Mouse (Mus musculus) liver, embryonic 14.5 days (tissue): ENCODE measurements around the gene U2af1l4. TPM values are rescaled to one million over a fixed set of nuclear protein-coding genes. Genes with fewer than 3 reads are reported as not detected.

Experiments
- ATAC-seq: fragments of 200-750 bp; cut with Nextera tagmentation; 2 replicates; pipeline ENCODE4 v1.8.0; 2017; ENCODE audit warnings: moderate number of reproducible peaks, mild to moderate bottlenecking, moderate library complexity; ENCODE audit not compliant: insufficient read depth
- DNase-seq, 3 experiments: peaks; one replicate each; pipeline ENCODE4 v3.0.0-alpha.2; 2012 to 2013; ENCODE audit warnings: low read depth in 3 of 3, low spot score in 3 of 3
- H3K27ac ChIP-seq: fragments of 300-500 bp; sonication (generic); 2 replicates; pipeline ENCODE4 v1.5.1; 2014; ENCODE audit warnings: moderate library complexity, mild to moderate bottlenecking, control low read depth, inconsistent platforms
- H3K27me3 ChIP-seq: fragments of 300-500 bp; sonication (generic); 2 replicates; pipeline ENCODE4 v1.6.1; 2014; ENCODE audit warnings: mild to moderate bottlenecking, low read length, moderate library complexity; ENCODE audit not compliant: control insufficient read depth, insufficient read depth
- H3K36me3 ChIP-seq: fragments of 300-500 bp; sonication (generic); replicated peaks from 2 replicates; pipeline ENCODE4 v1.6.1; 2014; ENCODE audit warnings: low read depth; ENCODE audit not compliant: control insufficient read depth, insufficient read depth
- H3K4me1 ChIP-seq, 2 experiments: fragments of 200-500 bp in 1 of 2; fragments of 300-500 bp in 1 of 2; sonication (generic) in 1 of 2; replicated peaks; 2 replicates each; pipeline ENCODE4 v1.6.1; 2012 to 2014; ENCODE audit warnings: antibody characterized with exemption in 1 of 2, inconsistent platforms in 1 of 2, low read length in 1 of 2; ENCODE audit not compliant: control insufficient read depth in 2 of 2, insufficient read depth in 2 of 2
- H3K4me2 ChIP-seq: fragments of 300-500 bp; sonication (generic); 2 replicates; pipeline ENCODE4 v1.6.1; 2014; ENCODE audit warnings: low read depth, mild to moderate bottlenecking, control low read depth, moderate library complexity
- H3K4me3 ChIP-seq, 2 experiments: fragments of 200-500 bp in 1 of 2; fragments of 300-500 bp in 1 of 2; sonication (generic) in 1 of 2; 2 replicates each; pipeline ENCODE4 v1.5.1; 2012 to 2014; ENCODE audit warnings: low read depth in 2 of 2, low read length in 2 of 2, mild to moderate bottlenecking in 2 of 2, control low read depth in 1 of 2, inconsistent platforms in 1 of 2, moderate library complexity in 1 of 2; ENCODE audit not compliant: insufficient read depth in 1 of 2
- H3K9ac ChIP-seq: fragments of 300-500 bp; sonication (generic); replicated peaks from 2 replicates; pipeline ENCODE4 v1.6.1; 2014; ENCODE audit warnings: mild to moderate bottlenecking, control low read depth, moderate library complexity
- H3K9me3 ChIP-seq: fragments of 300-500 bp; sonication (generic); 2 replicates; pipeline ENCODE4 v1.6.1; 2016; ENCODE audit warnings: low read length, mixed read lengths; ENCODE audit not compliant: control insufficient read depth
- CTCF ChIP-seq: IDR thresholded peaks from 2 replicates; pipeline ENCODE4 v1.5.1; 2016; ENCODE audit warnings: antibody characterized with exemption, low read depth, control low read depth
- EP300 ChIP-seq: IDR thresholded peaks from 2 replicates; pipeline ENCODE4 v1.6.1; 2016; ENCODE audit warnings: antibody characterized with exemption, low read depth
- WGBS: fragments of 180-500 bp; shearing (Covaris S2); extraction: QIAGEN DNeasy Blood & Tissue Kit; methylation state at CpG from one replicate; pipeline ENCODE4 v1.1.7; 2014; ENCODE audit not compliant: insufficient replicate concordance; 5-methylcytosine and 5-hydroxymethylcytosine counted together
- microRNA-seq: library from miRNA; unstranded; fragments of <30 nt; microRNA quantifications from one replicate; pipeline ENCODE4, GENCODE M21; 2016
- polyA plus RNA-seq, 2 experiments: library from polyadenylated mRNA; depleted of rRNA in 1 of 2; stranded (reverse) in 1 of 2; unstranded in 1 of 2; fragments of >200 nt; fragmentation: Nextera tagmentation in 1 of 2; extraction: Ambion mirVana in 1 of 2; gene quantifications; 2 replicates each; pipeline versions ENCODE4 v1.2.1 to v1.2.3; 2012 to 2014

Gene U2af1l4
- polyA plus RNA-seq, 2 experiments = 28.1 to 40.7 TPM

DNA sequence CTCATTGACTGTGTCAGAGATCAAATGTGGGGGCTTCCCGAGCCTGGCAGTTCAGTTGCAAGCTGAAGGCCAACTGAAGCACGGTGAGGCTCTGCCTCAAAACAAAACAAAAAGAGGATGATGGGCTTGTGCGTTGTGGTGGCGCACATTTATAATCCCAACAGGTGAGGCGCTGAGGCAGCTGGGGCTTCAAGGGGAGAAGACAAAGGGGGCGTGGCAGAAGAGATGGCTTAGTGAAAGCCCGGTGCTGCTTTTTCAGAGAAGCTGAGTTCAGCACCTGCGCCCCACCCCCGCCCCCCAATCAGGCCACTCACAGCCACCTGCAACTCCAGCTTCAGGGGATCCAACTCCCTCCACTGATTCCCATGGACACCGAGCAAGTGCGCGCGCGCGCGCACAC is 45.4 kb downstream of the U2af1l4 start:
- Histone ChIP-seq H3K9me3 (no peaks in the 10 kb centered on the region), H3K4me1 (no peaks in the 10 kb centered on the region), H3K9ac (no peak overlapping the region), H3K36me3 (no peaks in the 10 kb centered on the region), H3K4me3 (no peak overlapping the region), H3K4me2 (no peak overlapping the region), H3K27me3 (no peaks in the 10 kb centered on the region), H3K27ac (no peak overlapping the region)
- WGBS = 53% methylated on average over 16 of the region's 16 CpGs
- ATAC-seq (no peak), DNase-seq (no peak)
- TF ChIP-seq EP300 (no peak), CTCF (no peak)

DNA sequence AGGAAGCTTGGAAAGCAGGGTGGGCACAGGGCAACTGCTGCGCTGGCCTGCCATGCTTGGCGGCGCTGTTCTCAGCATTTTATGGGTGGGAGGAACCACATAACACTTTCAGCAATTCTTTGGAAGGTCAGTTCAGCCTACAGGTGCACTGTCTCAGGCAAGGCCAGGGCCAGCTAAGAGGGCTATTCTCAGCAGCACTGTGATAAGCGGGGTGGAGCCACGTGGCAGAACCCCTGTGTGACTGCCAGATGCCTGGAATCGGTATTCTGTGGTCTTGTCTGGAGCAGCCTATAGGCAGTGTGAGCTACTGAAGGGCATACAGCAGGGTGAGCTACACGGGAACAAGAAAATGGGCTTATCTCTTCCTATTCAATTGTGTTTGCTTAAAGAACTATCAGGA is 46.9 kb downstream of the U2af1l4 start:
- H3K9ac ChIP-seq = no peak overlapping the region
- H3K4me2 ChIP-seq = no peak overlapping the region
- no peaks in the 10 kb centered on the region for H3K36me3 ChIP-seq
- H3K9me3 ChIP-seq = no peaks in the 10 kb centered on the region
- no peak for TF ChIP-seq EP300
- no peak for TF ChIP-seq CTCF
- DNase-seq (no peak), ATAC-seq (no peak)
- no peak overlapping the region for H3K27ac ChIP-seq
- no peaks in the 10 kb centered on the region for H3K27me3 ChIP-seq
- 33% methylated on average over 7 of the region's 7 CpGs for WGBS
- H3K4me1 ChIP-seq = no peaks in the 10 kb centered on the region
- H3K4me3 ChIP-seq = no peak overlapping the region

DNA sequence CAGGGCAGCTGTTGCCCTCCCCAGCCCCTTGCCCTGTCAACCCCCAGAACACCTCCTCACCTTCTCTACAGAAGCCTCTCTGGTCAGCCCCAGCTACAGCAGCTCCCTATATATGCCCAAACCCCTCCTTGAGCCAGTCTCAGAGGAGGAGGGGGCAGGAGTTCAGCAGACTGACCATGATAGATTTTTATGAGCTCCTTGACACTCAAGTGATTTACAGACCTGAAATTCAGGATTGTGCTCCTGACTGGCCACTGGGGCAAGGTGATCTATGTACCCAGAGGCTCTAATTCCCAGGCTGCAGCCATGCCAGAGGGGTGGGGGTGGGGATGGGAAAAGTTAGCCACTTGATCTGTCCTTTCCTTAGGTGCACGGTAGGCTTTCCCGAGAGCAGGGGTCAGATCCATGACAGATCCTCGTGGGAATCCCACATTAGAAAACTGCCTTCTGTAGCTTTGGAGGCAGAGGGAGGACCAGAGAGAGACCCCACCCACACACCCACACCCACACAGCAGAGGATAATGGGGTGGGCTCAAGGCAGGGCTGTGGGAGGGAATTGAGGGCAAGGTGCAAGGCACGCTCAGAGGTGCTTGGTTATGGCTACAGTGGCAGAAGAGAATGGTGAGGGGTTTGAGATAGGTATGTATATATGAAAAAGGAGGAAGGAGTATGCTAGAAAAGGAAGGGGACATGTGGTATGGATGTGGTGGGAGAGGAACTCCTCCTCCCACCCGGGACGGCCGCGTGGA is 49.7 kb downstream of the U2af1l4 start, which contains the start of gene Upk1a:
Upk1a (minus strand) TSS at position 194 of the 749 bp plus-strand sequence.
- Histone ChIP-seq H3K4me2 (no peak within 1 kb of the TSS), H3K9me3 (no peaks in the 10 kb centered on the region), H3K36me3 (peaks cover 6% of the 10 kb centered on the region; the same call in 1 of the 2 replicates), H3K27ac (no peak within 1 kb of the TSS), H3K4me1 (peaks cover 0 to 5% of the 10 kb centered on the region in 2 experiments; a peak in 2 of 4 replicates), H3K4me3 (no peak within 1 kb of the TSS), H3K9ac (no peak within 1 kb of the TSS), H3K27me3 (no peaks in the 10 kb centered on the region)
- ATAC-seq (no peak), DNase-seq (no peak)
- TF ChIP-seq CTCF (no peak), EP300 (no peak)
- WGBS = 71% methylated on average over 8 of the region's 8 CpGs

DNA sequence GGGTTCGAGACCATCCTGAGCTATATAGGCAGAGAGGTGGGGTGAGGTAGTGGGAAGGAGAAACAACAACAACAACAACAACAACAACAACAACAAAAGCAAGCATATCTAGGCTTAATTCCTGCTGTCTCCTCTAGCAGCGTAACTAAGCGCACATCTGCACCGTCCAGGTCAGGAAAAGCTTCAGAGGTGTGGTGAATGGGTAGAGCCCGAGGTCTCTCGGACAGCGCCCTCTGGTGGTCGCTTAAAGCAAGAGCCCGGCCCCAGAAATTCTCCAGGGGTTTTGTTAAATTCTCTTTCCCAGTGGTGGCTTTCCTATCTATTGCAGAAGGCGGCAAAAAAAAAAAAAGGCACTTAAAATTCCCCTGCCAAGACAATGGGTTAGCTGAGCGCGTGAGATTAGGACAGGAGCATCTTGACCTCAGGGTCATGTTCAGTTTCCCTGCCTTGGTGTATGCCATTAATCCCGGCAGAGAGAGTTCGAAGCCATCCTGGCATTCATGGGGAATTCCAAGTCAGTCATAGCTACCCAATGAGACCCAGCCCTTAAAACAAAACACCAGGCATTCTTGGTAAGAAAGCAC is 50.5 kb downstream of the U2af1l4 start:
- Histone ChIP-seq H3K36me3 (peaks cover 7% of the 10 kb centered on the region), H3K27me3 (no peaks in the 10 kb centered on the region), H3K4me1 (peaks cover 0 to 5% of the 10 kb centered on the region in 2 experiments; a peak in 2 of 4 replicates), H3K9ac (no peak overlapping the region), H3K4me3 (no peak overlapping the region), H3K27ac (no peak overlapping the region), H3K9me3 (no peaks in the 10 kb centered on the region), H3K4me2 (no peak overlapping the region)
- TF ChIP-seq EP300 = no peak
- peak; percentile 85 for TF ChIP-seq CTCF
- DNase-seq = peak in 1 of 3 experiments; percentile 47
- ATAC-seq = peak; percentile 48; the same call in 1 of the 2 replicates
- 22% methylated on average over 14 of the region's 14 CpGs for WGBS

DNA sequence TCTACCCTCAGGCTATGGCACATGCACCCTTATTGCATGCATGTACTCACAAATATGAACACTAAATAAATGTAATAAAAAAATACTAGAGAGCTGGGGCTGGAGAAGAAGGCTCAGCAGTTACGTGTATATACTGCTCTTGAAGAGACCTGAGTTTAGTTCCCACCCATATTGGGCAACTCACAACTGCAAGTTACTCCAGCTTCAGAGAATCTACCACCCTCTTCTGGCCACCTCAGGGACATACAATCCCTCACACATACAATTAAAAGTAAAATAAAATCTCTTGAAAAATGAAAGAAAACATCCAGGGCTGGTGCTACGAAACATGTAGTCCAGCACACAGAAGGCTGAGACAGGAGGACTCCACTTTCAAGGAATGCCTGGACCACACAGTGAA is 51.4 kb downstream of the U2af1l4 start:
- TF ChIP-seq CTCF (peak; percentile 46), EP300 (no peak)
- H3K4me3 ChIP-seq = no peak overlapping the region
- H3K4me2 ChIP-seq = no peak overlapping the region
- H3K9me3 ChIP-seq = no peaks in the 10 kb centered on the region
- no peak for ATAC-seq
- no peaks in the 10 kb centered on the region for H3K27me3 ChIP-seq
- H3K9ac ChIP-seq = no peak overlapping the region
- peaks cover 12% of the 10 kb centered on the region for H3K36me3 ChIP-seq
- H3K27ac ChIP-seq = no peak overlapping the region
- 51% methylated on average over 2 of the region's 2 CpGs for WGBS
- peaks cover 0 to 5% of the 10 kb centered on the region in 2 experiments; a peak in 2 of 4 replicates for H3K4me1 ChIP-seq
- DNase-seq = peak in 1 of 3 experiments; percentile 31

Small RNA genes within 50 kb of the gene (microRNA-seq; reads per million reads assigned to microRNA genes)
- gene Gm38670 (3.8 reads per million), gene Mir3569 (1.7 reads per million)

Other genes starting within 250 kb of the U2af1l4 start
Only the 30 nearest of the 33 such genes appear.
- 1.4 and 1.7 TPM in 2 replicates for gene Lrfn3, start 200.5 kb upstream of the U2af1l4 start, polyA plus RNA-seq (2012; rRNA removed)
- 0.79 and 1.2 TPM in 2 replicates for gene Lrfn3, start 200.5 kb upstream of the U2af1l4 start, polyA plus RNA-seq (2014; fragmentation: Nextera tagmentation; extraction: Ambion mirVana)
- 78.3 and 95.0 TPM in 2 replicates for gene Tyrobp, start 149.5 kb upstream of the U2af1l4 start, polyA plus RNA-seq (2012; rRNA removed)
- gene Tyrobp, start 149.5 kb upstream of the U2af1l4 start, polyA plus RNA-seq (2014; fragmentation: Nextera tagmentation; extraction: Ambion mirVana) = 105 and 113 TPM in 2 replicates
- 3.3 and 4.7 TPM in 2 replicates for gene Hcst, start 143.4 kb upstream of the U2af1l4 start, polyA plus RNA-seq (2012; rRNA removed)
- gene Hcst, start 143.4 kb upstream of the U2af1l4 start, polyA plus RNA-seq (2014; fragmentation: Nextera tagmentation; extraction: Ambion mirVana) = 4.5 and 4.9 TPM in 2 replicates
- gene Nfkbid, start 141.6 kb upstream of the U2af1l4 start, polyA plus RNA-seq (2012; rRNA removed) = 0.92 and 1.2 TPM in 2 replicates
- gene Nfkbid, start 141.6 kb upstream of the U2af1l4 start, polyA plus RNA-seq (2014; fragmentation: Nextera tagmentation; extraction: Ambion mirVana) = 0.69 and 1.1 TPM in 2 replicates
- 2.9 and 4.0 TPM in 2 replicates for gene Aplp1, start 117.8 kb upstream of the U2af1l4 start, polyA plus RNA-seq (2012; rRNA removed)
- 3.5 and 4.5 TPM in 2 replicates for gene Aplp1, start 117.8 kb upstream of the U2af1l4 start, polyA plus RNA-seq (2014; fragmentation: Nextera tagmentation; extraction: Ambion mirVana)
- gene Kirrel2, start 105.6 kb upstream of the U2af1l4 start, polyA plus RNA-seq (2012; rRNA removed) = 0.10 and 0.30 TPM in 2 replicates
- 0.18 TPM in 1 of 2 replicates, not detected in the other for gene Kirrel2, start 105.6 kb upstream of the U2af1l4 start, polyA plus RNA-seq (2014; fragmentation: Nextera tagmentation; extraction: Ambion mirVana)
- 0.03 TPM in 2 replicates for gene Nphs1, start 105.0 kb upstream of the U2af1l4 start, polyA plus RNA-seq (2012; rRNA removed)
- gene Nphs1, start 105.0 kb upstream of the U2af1l4 start, polyA plus RNA-seq (2014; fragmentation: Nextera tagmentation; extraction: Ambion mirVana) = 0.08 and 0.19 TPM in 2 replicates
- gene Prodh2, start 69.7 kb upstream of the U2af1l4 start, polyA plus RNA-seq (2012; rRNA removed) = 47.9 and 52.1 TPM in 2 replicates
- 33.8 and 41.4 TPM in 2 replicates for gene Prodh2, start 69.7 kb upstream of the U2af1l4 start, polyA plus RNA-seq (2014; fragmentation: Nextera tagmentation; extraction: Ambion mirVana)
- gene Arhgap33, start 28.2 kb upstream of the U2af1l4 start, polyA plus RNA-seq (2012; rRNA removed) = 7.1 and 7.9 TPM in 2 replicates
- gene Arhgap33, start 28.2 kb upstream of the U2af1l4 start, polyA plus RNA-seq (2014; fragmentation: Nextera tagmentation; extraction: Ambion mirVana) = 1.3 and 2.0 TPM in 2 replicates
- 4.2 and 5.5 TPM in 2 replicates for gene Hspb6, start 11.1 kb upstream of the U2af1l4 start, polyA plus RNA-seq (2012; rRNA removed)
- gene Hspb6, start 11.1 kb upstream of the U2af1l4 start, polyA plus RNA-seq (2014; fragmentation: Nextera tagmentation; extraction: Ambion mirVana) = 3.0 and 3.6 TPM in 2 replicates
- 6.5 and 6.8 TPM in 2 replicates for gene Proser3, start 11.0 kb upstream of the U2af1l4 start, polyA plus RNA-seq (2012; rRNA removed)
- 1.3 and 2.8 TPM in 2 replicates for gene Proser3, start 11.0 kb upstream of the U2af1l4 start, polyA plus RNA-seq (2014; fragmentation: Nextera tagmentation; extraction: Ambion mirVana)
- 15.3 and 17.6 TPM in 2 replicates for gene Lin37, start 3.5 kb upstream of the U2af1l4 start, polyA plus RNA-seq (2012; rRNA removed)
- 21.2 and 22.0 TPM in 2 replicates for gene Lin37, start 3.5 kb upstream of the U2af1l4 start, polyA plus RNA-seq (2014; fragmentation: Nextera tagmentation; extraction: Ambion mirVana)
- 1.2 and 1.4 TPM in 2 replicates for gene Gm49396, start within 50 bp of the U2af1l4 start, polyA plus RNA-seq (2012; rRNA removed)
- gene Gm49396, start within 50 bp of the U2af1l4 start, polyA plus RNA-seq (2014; fragmentation: Nextera tagmentation; extraction: Ambion mirVana) = 0.71 and 0.99 TPM in 2 replicates
- 55.8 and 63.5 TPM in 2 replicates for gene Psenen, start 326 bp downstream of the U2af1l4 start, polyA plus RNA-seq (2012; rRNA removed)
- 59.1 and 64.6 TPM in 2 replicates for gene Psenen, start 326 bp downstream of the U2af1l4 start, polyA plus RNA-seq (2014; fragmentation: Nextera tagmentation; extraction: Ambion mirVana)
- gene Igflr1, start 2.1 kb downstream of the U2af1l4 start, polyA plus RNA-seq (2012; rRNA removed) = 1.5 and 1.8 TPM in 2 replicates
- gene Igflr1, start 2.1 kb downstream of the U2af1l4 start, polyA plus RNA-seq (2014; fragmentation: Nextera tagmentation; extraction: Ambion mirVana) = 0.53 and 1.2 TPM in 2 replicates
- gene Kmt2b, start 25.4 kb downstream of the U2af1l4 start, polyA plus RNA-seq (2012; rRNA removed) = 10.4 and 12.7 TPM in 2 replicates
- 3.4 and 4.2 TPM in 2 replicates for gene Kmt2b, start 25.4 kb downstream of the U2af1l4 start, polyA plus RNA-seq (2014; fragmentation: Nextera tagmentation; extraction: Ambion mirVana)
- 0.04 and 0.06 TPM in 2 replicates for gene Zbtb32, start 35.6 kb downstream of the U2af1l4 start, polyA plus RNA-seq (2012; rRNA removed)
- gene Zbtb32, start 35.6 kb downstream of the U2af1l4 start, polyA plus RNA-seq (2014; fragmentation: Nextera tagmentation; extraction: Ambion mirVana) = 0.20 TPM in 1 of 2 replicates, not detected in the other
- gene Upk1a, start 49.5 kb downstream of the U2af1l4 start, polyA plus RNA-seq (2012; rRNA removed) = 0.29 and 0.67 TPM in 2 replicates
- not detected in 2 replicates for gene Upk1a, start 49.5 kb downstream of the U2af1l4 start, polyA plus RNA-seq (2014; fragmentation: Nextera tagmentation; extraction: Ambion mirVana)
- 300 and 459 TPM in 2 replicates for gene Cox6b1, start 62.9 kb downstream of the U2af1l4 start, polyA plus RNA-seq (2012; rRNA removed)
- 647 and 655 TPM in 2 replicates for gene Cox6b1, start 62.9 kb downstream of the U2af1l4 start, polyA plus RNA-seq (2014; fragmentation: Nextera tagmentation; extraction: Ambion mirVana)
- not detected in 2 replicates for gene Etv2, start 72.6 kb downstream of the U2af1l4 start, polyA plus RNA-seq (2012; rRNA removed)
- not detected in 2 replicates for gene Etv2, start 72.6 kb downstream of the U2af1l4 start, polyA plus RNA-seq (2014; fragmentation: Nextera tagmentation; extraction: Ambion mirVana)
- 22.9 and 25.2 TPM in 2 replicates for gene Rbm42, start 87.0 kb downstream of the U2af1l4 start, polyA plus RNA-seq (2012; rRNA removed)
- gene Rbm42, start 87.0 kb downstream of the U2af1l4 start, polyA plus RNA-seq (2014; fragmentation: Nextera tagmentation; extraction: Ambion mirVana) = 34.5 and 40.4 TPM in 2 replicates
- gene Haus5, start 101.7 kb downstream of the U2af1l4 start, polyA plus RNA-seq (2012; rRNA removed) = 23.8 and 28.5 TPM in 2 replicates
- gene Haus5, start 101.7 kb downstream of the U2af1l4 start, polyA plus RNA-seq (2014; fragmentation: Nextera tagmentation; extraction: Ambion mirVana) = 28.7 and 29.1 TPM in 2 replicates
- gene Pmis2, start 108.3 kb downstream of the U2af1l4 start, polyA plus RNA-seq (2012; rRNA removed) = not detected in 2 replicates
- gene Pmis2, start 108.3 kb downstream of the U2af1l4 start, polyA plus RNA-seq (2014; fragmentation: Nextera tagmentation; extraction: Ambion mirVana) = not detected in 2 replicates
- gene 2200002J24Rik, start 135.6 kb downstream of the U2af1l4 start, polyA plus RNA-seq (2012; rRNA removed) = 0.13 and 0.32 TPM in 2 replicates
- 1.2 and 2.0 TPM in 2 replicates for gene 2200002J24Rik, start 135.6 kb downstream of the U2af1l4 start, polyA plus RNA-seq (2014; fragmentation: Nextera tagmentation; extraction: Ambion mirVana)
- 0.97 and 1.6 TPM in 2 replicates for gene Atp4a, start 148.9 kb downstream of the U2af1l4 start, polyA plus RNA-seq (2012; rRNA removed)
- gene Atp4a, start 148.9 kb downstream of the U2af1l4 start, polyA plus RNA-seq (2014; fragmentation: Nextera tagmentation; extraction: Ambion mirVana) = 0.43 and 2.1 TPM in 2 replicates
- gene Tmem147, start 166.2 kb downstream of the U2af1l4 start, polyA plus RNA-seq (2012; rRNA removed) = 63.3 and 64.4 TPM in 2 replicates
- 110 and 117 TPM in 2 replicates for gene Tmem147, start 166.2 kb downstream of the U2af1l4 start, polyA plus RNA-seq (2014; fragmentation: Nextera tagmentation; extraction: Ambion mirVana)
- not detected in 2 replicates for gene Gapdhs, start 180.4 kb downstream of the U2af1l4 start, polyA plus RNA-seq (2012; rRNA removed)
- gene Gapdhs, start 180.4 kb downstream of the U2af1l4 start, polyA plus RNA-seq (2014; fragmentation: Nextera tagmentation; extraction: Ambion mirVana) = not detected in 2 replicates
- 0.12 and 0.37 TPM in 2 replicates for gene Sbsn, start 188.2 kb downstream of the U2af1l4 start, polyA plus RNA-seq (2012; rRNA removed)
- gene Sbsn, start 188.2 kb downstream of the U2af1l4 start, polyA plus RNA-seq (2014; fragmentation: Nextera tagmentation; extraction: Ambion mirVana) = not detected in 2 replicates
- gene Dmkn, start 200.5 kb downstream of the U2af1l4 start, polyA plus RNA-seq (2012; rRNA removed) = 0.23 and 0.26 TPM in 2 replicates
- 0.20 TPM in 1 of 2 replicates, not detected in the other for gene Dmkn, start 200.5 kb downstream of the U2af1l4 start, polyA plus RNA-seq (2014; fragmentation: Nextera tagmentation; extraction: Ambion mirVana)
- gene Krtdap, start 224.6 kb downstream of the U2af1l4 start, polyA plus RNA-seq (2012; rRNA removed) = not detected in 2 replicates
- not detected in 2 replicates for gene Krtdap, start 224.6 kb downstream of the U2af1l4 start, polyA plus RNA-seq (2014; fragmentation: Nextera tagmentation; extraction: Ambion mirVana)